Mouse (Mus musculus): Measurements from ENCODE around the gene Ankrd33. TPM values are rescaled to one million over a fixed set of nuclear protein-coding genes. Genes with fewer than 3 reads are reported as not detected.

The Ankrd33 gene
- polyA plus RNA-seq, 1 experiment from 2014 or later, result not detected

DNA sequence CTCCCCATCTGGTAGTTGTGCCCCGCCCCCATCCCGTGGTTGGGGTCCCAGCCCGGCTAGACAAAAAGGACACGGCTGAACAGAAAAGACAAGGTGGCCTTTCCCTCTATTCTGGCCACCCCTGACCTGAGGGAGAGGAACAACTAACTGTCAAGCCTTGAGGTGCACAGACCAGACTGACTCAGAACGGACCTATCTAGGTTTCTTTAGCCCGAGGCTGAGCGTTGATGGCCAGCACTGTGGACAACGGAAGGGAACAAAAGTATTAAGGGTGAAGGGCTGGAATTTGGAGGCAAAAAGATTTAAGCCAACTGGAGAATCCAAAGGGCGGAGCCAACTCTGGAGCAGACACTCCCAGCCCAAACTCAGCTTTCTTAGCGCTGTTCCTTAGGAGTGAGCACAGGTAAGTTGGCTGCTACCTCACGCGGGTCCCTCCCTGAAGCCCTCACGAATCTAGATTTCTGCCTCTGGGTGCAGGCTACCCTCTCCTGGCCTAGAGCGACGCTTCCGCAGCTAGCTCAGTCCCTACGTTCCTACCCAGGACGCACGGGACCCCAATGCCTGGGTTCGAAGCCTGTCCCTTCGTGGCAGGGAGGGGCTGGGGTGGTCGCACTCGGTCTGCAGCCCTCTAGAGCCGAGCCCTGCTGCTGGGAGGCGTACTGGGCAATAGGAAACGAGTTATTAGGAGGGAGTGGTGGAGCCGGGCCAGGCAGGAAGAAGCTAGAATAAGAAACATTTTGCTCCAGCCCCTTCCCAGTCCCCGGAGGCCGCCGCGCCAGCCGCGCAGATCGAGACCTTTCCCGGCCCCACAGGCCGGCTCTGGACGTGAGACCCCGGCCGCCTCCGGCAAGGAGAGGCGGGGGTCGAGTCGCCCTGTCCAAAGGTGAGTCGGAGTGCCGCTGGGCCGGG is 12.9 kb downstream of the Ankrd33 start, which contains the start of gene Acvrl1:
Acvrl1 (plus strand) TSS at position 342 of the 909 bp plus-strand sequence.
- WGBS, result 4% methylated on average over 46 of the region's 46 CpGs
- Histone ChIP-seq H3K4me2 (peak within 1 kb of the TSS; percentile 77), H3K27ac (peak within 1 kb of the TSS; percentile 81), H3K36me3 (no peaks in the 10 kb centered on the region), H3K4me3 (replicated peaks) (peak within 1 kb of the TSS; percentile 54), H3K9me3 (replicated peaks) (no peaks in the 10 kb centered on the region), H3K27me3 (peaks cover 35% of the 10 kb centered on the region), H3K4me1 (peaks cover 62% of the 10 kb centered on the region), H3K9ac (peak within 1 kb of the TSS; percentile 64)
- peak; percentile 40 for ATAC-seq (replicated peaks; ENCODE audit: low FRiP score)

DNA sequence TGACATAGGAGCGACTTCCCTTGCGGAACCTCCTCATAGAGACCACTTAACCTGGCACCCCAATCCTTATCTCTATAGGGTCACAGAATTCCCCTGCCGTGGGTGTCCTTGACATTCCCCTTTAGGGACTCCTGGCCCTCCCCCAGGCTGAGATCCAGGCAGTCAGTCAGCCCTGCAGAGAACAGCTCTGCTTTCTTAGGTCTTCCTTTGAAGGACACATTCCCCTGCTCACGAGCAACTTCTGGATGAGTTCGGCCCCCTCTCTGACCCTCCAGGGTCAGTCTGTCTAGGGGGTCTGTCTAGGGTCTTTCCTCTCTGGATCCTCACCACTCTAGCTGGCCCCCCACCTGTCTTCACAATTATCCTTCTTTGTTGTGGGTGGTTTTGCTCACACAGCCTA is 13.9 kb downstream of the Ankrd33 start:
- Histone ChIP-seq H3K9ac (peak overlapping the region; percentile 64; the same call in 1 of the 2 replicates), H3K9me3 (replicated peaks) (no peaks in the 10 kb centered on the region), H3K4me2 (peak overlapping the region; percentile 77), H3K4me1 (peaks cover 72% of the 10 kb centered on the region), H3K36me3 (no peaks in the 10 kb centered on the region), H3K4me3 (replicated peaks) (peak overlapping the region; percentile 54), H3K27me3 (peaks cover 35% of the 10 kb centered on the region), H3K27ac (peak overlapping the region; percentile 13; the same call in 1 of the 2 replicates)
- WGBS, result 23% methylated on average over 5 of the region's 5 CpGs
- ATAC-seq (replicated peaks; ENCODE audit: low FRiP score), result no peak

DNA sequence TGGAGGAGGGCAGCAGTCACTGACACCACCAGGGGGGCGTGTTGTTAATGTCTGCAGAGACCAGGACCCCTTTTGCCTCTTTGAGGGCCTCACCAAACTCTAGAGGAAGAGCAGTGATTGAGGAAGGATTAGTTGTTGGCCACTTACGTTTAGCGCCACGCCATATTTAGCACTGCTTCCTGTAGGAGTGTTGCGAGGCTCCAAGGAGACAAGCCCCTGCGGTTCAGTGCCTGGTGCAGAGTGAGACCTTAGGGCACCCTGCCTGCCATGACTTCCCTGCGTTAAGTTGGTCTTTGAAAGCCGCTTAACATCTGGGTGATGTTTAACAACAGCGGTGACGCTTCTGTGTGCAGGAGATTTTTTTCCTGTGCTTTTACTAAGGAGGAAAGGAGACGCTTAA is 15.9 kb downstream of the Ankrd33 start:
- Histone ChIP-seq H3K9ac (no peak overlapping the region), H3K9me3 (replicated peaks) (no peaks in the 10 kb centered on the region), H3K4me1 (peaks cover 85% of the 10 kb centered on the region), H3K27ac (peak overlapping the region; percentile 43; the same call in 1 of the 2 replicates), H3K4me2 (peak overlapping the region; percentile 39), H3K36me3 (no peaks in the 10 kb centered on the region), H3K4me3 (replicated peaks) (0 out of 2 replicates have a peak overlapping the region, but pooled peaks have one; percentile 9), H3K27me3 (peaks cover 35% of the 10 kb centered on the region)
- no peak for ATAC-seq (replicated peaks; ENCODE audit: low FRiP score)
- 16% methylated on average over 11 of the region's 11 CpGs for WGBS

DNA sequence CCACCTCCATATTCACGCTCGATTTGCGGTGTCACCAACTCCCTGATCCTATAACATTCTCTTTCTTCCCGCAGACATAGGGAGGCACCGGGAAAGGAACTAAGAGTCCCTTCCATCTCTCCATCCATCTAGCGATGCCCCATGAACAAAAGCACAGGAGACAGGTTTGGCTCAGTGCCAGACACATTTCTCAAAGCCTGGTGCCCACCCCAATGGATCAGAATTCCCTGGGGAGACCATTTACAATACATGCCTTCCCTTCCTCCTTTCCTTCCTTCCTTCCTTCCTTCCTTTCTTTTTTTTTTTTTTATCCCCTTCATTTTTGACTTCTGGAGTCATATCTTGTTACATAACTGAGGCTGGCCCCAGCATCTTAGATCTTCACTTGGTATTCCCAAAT is 16.5 kb downstream of the Ankrd33 start:
- Histone ChIP-seq H3K9me3 (replicated peaks) (no peaks in the 10 kb centered on the region), H3K4me2 (peak overlapping the region; percentile 39), H3K27me3 (peaks cover 35% of the 10 kb centered on the region), H3K27ac (peak overlapping the region; percentile 76; the same call in 1 of the 2 replicates), H3K36me3 (no peaks in the 10 kb centered on the region), H3K9ac (no peak overlapping the region), H3K4me1 (peaks cover 83% of the 10 kb centered on the region), H3K4me3 (replicated peaks) (0 out of 2 replicates have a peak overlapping the region, but pooled peaks have one; percentile 9)
- 35% methylated on average over 6 of the region's 6 CpGs for WGBS
- no peak for ATAC-seq (replicated peaks; ENCODE audit: low FRiP score)

DNA sequence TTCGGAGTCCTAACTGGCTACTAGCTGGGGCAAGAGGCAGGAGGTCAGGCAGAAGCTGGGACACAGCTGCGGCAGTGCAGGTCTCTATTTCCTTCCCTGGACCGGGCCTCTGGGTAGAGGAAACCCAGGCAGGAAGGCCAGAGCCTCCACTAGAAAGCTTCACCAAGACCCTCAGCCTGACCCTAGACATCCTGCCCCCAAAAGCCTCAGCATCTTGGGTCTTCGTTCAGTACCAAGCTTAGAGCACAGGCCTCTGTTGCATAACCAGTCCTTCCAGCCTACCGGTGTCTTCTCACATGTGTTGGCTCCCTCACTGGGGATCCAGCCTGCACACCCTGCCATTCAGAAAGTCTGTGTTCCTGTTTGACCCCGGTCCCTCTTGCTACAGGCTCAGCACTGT is 17.2 kb downstream of the Ankrd33 start:
- H3K4me1 ChIP-seq, result peaks cover 77% of the 10 kb centered on the region
- no peak overlapping the region for H3K4me3 ChIP-seq (replicated peaks)
- H3K27ac ChIP-seq, result peak overlapping the region; percentile 76
- WGBS, result 75% methylated on average over 6 of the region's 6 CpGs
- peaks cover 30% of the 10 kb centered on the region for H3K27me3 ChIP-seq
- H3K4me2 ChIP-seq, result no peak overlapping the region
- peaks cover 6% of the 10 kb centered on the region for H3K36me3 ChIP-seq
- no peak overlapping the region for H3K9ac ChIP-seq
- no peaks in the 10 kb centered on the region for H3K9me3 ChIP-seq (replicated peaks)
- ATAC-seq (replicated peaks; ENCODE audit: low FRiP score), result no peak

DNA sequence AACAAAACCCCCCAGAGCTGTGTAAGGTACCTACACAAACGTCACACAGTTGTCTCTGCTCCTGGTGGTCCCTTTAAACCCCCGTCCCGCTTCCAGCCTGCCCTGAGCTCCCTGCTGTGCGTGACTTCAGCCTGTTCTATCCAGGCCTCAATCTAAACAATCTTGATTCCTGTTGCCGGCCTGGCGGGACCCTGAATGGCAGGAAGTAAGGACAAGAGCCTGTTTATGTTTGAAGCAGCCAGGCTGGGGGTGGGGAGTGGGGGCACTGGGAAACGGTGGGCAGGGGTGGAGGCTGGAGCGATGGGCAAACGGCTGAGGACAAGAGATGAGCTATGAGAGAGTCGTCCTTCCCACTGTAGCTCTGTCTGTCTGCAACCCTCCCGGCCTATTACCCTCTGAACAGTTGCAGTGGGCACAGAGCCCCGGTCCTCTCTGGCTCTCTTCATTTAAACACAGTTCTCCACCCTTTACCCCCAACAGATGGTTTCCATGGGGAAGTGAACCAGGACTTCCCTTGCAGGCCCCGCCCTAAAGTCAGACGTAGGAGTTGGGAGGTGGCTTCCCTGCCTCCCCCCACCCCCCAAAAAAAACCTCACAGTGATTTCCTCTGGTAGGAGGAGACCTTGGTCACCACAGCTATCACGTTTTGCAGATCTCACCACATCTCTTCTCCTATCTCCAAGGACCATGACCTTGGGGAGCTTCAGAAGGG is 18.6 kb downstream of the Ankrd33 start:
- H3K4me1 ChIP-seq, result peaks cover 66% of the 10 kb centered on the region
- peak overlapping the region; percentile 27 for H3K4me3 ChIP-seq (replicated peaks)
- ATAC-seq (replicated peaks; ENCODE audit: low FRiP score), result 0 out of 2 replicates have a peak, but pooled peaks have one; percentile 23

DNA sequence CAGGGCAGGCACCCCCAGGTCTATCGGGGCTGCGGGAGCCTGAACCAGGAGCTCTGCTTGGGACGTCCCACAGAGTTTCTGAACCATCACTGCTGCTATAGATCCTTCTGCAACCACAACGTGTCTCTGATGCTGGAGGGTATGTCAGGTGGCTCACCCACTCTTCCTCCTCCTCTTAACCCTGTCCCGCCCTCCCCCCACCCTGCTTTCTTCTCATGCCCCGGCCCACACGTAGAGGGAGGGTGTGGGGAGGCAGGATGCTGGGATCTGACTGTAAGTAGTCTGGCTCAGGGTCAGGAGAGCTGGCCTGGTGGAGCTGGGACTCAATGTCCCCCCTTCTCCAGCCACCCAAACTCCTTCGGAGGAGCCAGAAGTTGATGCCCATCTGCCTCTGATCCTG is 19.9 kb downstream of the Ankrd33 start:
- Histone ChIP-seq H3K36me3 (peaks cover 7% of the 10 kb centered on the region), H3K4me2 (peak overlapping the region; percentile 40), H3K27me3 (peaks cover 5% of the 10 kb centered on the region), H3K9ac (no peak overlapping the region), H3K4me3 (replicated peaks) (peak overlapping the region; percentile 23), H3K9me3 (replicated peaks) (no peaks in the 10 kb centered on the region), H3K27ac (no peak overlapping the region), H3K4me1 (peaks cover 67% of the 10 kb centered on the region)
- 56% methylated on average over 8 of the region's 8 CpGs for WGBS
- ATAC-seq (replicated peaks; ENCODE audit: low FRiP score), result no peak

More for the DNA sequence above, 18.6 kb downstream of the Ankrd33 start:
- H3K4me2 ChIP-seq, result peak overlapping the region; percentile 40
- H3K27ac ChIP-seq, result peak overlapping the region; percentile 76
- 22% methylated on average over 15 of the region's 15 CpGs for WGBS
- H3K9ac ChIP-seq, result no peak overlapping the region
- H3K9me3 ChIP-seq (replicated peaks), result no peaks in the 10 kb centered on the region
- peaks cover 18% of the 10 kb centered on the region for H3K27me3 ChIP-seq
- peaks cover 7% of the 10 kb centered on the region for H3K36me3 ChIP-seq

DNA sequence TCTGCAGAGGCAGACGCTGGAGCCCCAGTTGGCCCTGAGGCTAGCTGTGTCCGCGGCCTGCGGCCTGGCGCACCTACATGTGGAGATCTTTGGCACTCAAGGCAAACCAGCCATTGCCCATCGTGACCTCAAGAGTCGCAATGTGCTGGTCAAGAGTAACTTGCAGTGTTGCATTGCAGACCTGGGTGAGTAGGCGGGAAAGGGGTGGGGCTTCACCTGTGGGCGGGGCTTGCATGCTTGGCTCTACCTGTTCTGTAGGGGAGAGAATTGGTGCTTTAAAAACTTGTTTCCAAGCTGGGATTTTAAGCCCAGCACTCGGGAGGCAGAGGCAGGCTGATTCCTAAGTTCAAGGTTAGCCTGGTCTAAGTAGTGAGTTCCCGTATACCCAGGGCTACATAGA is 21.9 kb downstream of the Ankrd33 start:
- 84% methylated on average over 11 of the region's 11 CpGs for WGBS
- H3K27ac ChIP-seq, result no peak overlapping the region
- H3K4me1 ChIP-seq, result peaks cover 61% of the 10 kb centered on the region
- H3K9ac ChIP-seq, result no peak overlapping the region
- no peak overlapping the region for H3K4me3 ChIP-seq (replicated peaks)
- peaks cover 7% of the 10 kb centered on the region for H3K36me3 ChIP-seq
- no peaks in the 10 kb centered on the region for H3K27me3 ChIP-seq
- H3K9me3 ChIP-seq (replicated peaks), result no peaks in the 10 kb centered on the region
- no peak for ATAC-seq (replicated peaks; ENCODE audit: low FRiP score)
- no peak overlapping the region for H3K4me2 ChIP-seq

DNA sequence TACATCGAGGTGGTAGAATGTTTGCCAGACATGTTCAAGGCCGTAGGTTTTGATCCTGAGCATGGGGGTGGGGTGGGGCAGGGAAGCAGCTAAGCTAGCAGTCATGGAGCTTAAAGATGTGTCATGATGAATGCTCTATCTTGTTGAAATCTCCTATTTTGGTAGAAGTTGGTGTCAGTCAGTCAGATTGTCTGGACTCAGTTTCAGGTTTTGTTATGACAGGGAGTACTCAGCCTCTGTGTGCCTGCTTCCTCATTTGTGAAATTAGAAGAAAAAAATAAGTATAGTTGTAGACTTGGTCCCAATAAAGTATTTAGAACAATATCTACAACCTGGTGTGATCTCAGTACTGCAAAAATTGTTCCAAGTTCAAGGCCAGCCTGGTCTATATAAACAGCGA is 23.1 kb downstream of the Ankrd33 start:
- Histone ChIP-seq H3K36me3 (peaks cover 7% of the 10 kb centered on the region), H3K4me3 (replicated peaks) (no peak overlapping the region), H3K4me1 (peaks cover 61% of the 10 kb centered on the region), H3K27ac (no peak overlapping the region), H3K27me3 (no peaks in the 10 kb centered on the region), H3K9me3 (replicated peaks) (no peaks in the 10 kb centered on the region), H3K9ac (no peak overlapping the region), H3K4me2 (no peak overlapping the region)
- ATAC-seq (replicated peaks; ENCODE audit: low FRiP score), result no peak
- 90% methylated on average over 3 of the region's 3 CpGs for WGBS

DNA sequence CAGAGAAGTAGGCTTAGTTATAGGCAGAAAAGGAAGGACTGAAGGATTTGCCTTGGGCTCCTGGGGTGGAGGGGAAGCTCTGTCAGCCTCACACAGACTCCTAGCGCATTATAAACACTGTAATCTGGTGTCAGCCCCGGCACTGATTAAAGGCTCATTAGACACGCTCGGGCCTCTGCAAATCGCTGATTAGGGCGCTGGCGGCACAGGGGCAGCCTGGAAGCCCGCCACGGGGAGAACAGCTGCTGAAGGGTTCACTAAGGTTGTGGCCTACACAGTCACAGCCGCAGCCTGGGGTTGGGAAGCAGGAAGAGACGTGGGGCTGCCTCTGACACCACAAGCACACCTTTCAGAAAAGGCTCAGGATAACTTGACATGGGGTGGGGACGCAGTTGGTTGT is 24.3 kb downstream of the Ankrd33 start:
- no peaks in the 10 kb centered on the region for H3K9me3 ChIP-seq (replicated peaks)
- no peaks in the 10 kb centered on the region for H3K27me3 ChIP-seq
- H3K4me2 ChIP-seq, result 0 out of 2 replicates have a peak overlapping the region, but pooled peaks have one; percentile 12
- H3K36me3 ChIP-seq, result peaks cover 7% of the 10 kb centered on the region
- peak overlapping the region; percentile 70 for H3K27ac ChIP-seq
- ATAC-seq (replicated peaks; ENCODE audit: low FRiP score), result 0 out of 2 replicates have a peak, but pooled peaks have one; percentile 0
- no peak overlapping the region for H3K9ac ChIP-seq
- no peak overlapping the region for H3K4me3 ChIP-seq (replicated peaks)
- 20% methylated on average over 12 of the region's 12 CpGs for WGBS
- peaks cover 63% of the 10 kb centered on the region for H3K4me1 ChIP-seq

DNA sequence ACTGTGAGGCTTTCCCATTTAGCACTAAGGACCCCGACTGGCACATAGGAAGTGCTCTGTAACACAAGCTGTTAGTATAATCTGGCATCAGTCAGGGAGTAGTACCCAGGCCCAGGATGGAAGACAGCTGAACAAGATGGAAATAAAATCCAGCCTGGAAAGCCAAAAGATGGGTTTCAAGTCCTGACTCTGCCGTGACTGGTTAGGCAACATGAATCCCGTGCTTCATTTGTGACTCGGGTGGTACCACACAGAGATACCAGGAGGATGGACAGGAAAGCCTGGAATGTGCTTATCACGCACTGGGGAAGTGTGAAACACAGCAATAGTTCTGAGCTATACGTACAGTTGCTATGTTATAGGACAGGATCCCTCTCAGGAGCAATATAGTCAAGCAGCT is 25.0 kb downstream of the Ankrd33 start:
- Histone ChIP-seq H3K36me3 (peaks cover 7% of the 10 kb centered on the region), H3K9ac (no peak overlapping the region), H3K27me3 (no peaks in the 10 kb centered on the region), H3K27ac (peak overlapping the region; percentile 70), H3K9me3 (replicated peaks) (no peaks in the 10 kb centered on the region), H3K4me1 (peaks cover 63% of the 10 kb centered on the region), H3K4me2 (0 out of 2 replicates have a peak overlapping the region, but pooled peaks have one; percentile 37), H3K4me3 (replicated peaks) (no peak overlapping the region)
- WGBS, result 47% methylated on average over 6 of the region's 6 CpGs
- ATAC-seq (replicated peaks; ENCODE audit: low FRiP score), result no peak
